Mouse (Mus musculus): Measurements from ENCODE around the gene Zfand3.

GRCm38 (mm10) chr17:30128456-30128855 is 123.9 kb downstream of the Zfand3 start:
- TF ChIP-seq POLR2A (IDR thresholded peaks at IDR 0.05; ENCODE audit: borderline replicate concordance, extremely low read depth, insufficient read depth, insufficient read length, poor library complexity, severe bottlenecking) (no peak), CTCF (IDR thresholded peaks at IDR 0.05; ENCODE audit: borderline replicate concordance, extremely low read depth, insufficient read depth, insufficient read length) (no peak)
